Mouse (Mus musculus): ENCODE measurements at regions not wholly inside any gene's neighbourhood (a gene's known extent, or its start where the extent isn't known, plus 50 kb on each side); places are given as distances from the start of the nearest gene placed in this dataset.

DNA sequence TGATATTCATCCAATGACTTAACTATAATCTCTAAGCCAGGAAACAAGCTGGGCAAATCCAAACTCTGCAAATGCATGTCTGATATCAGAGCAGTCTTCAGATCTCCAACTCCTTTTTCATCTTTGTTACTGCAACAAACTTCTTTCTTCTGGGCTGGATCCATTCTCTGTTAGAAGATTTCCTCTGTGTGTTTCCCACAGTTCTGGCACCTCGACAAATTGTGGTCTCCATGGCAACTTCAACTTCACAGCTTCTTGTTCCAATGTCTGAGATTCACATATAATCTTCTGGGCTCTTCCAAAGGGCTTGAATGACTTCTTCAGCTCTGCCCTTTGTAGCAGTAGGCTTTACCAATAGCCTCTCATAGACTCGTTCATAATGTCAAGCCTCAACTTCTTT, 486.2 kb upstream of the Actrt1 start:
- intact Hi-C loops (cut with DNase I), result no loop called here
- DNase-seq (ENCODE audit: low spot score in 2 of 2), result peak; percentile 7 to 12
